Mouse (Mus musculus): ENCODE results near the gene Stk16.
A peak's percentile ranks its signal among the peaks of the same experiment; 100 is the strongest.

Gene Stk16

GRCm38 (mm10) chr1:75210136-75211087 lies at the start of gene Stk16, which contains the start of gene Glb1l:
Stk16 (plus strand) TSS chr1:75210838.
Glb1l (minus strand) TSS chr1:75210813.
- DNase-seq (ENCODE audit: low read depth) = peak; percentile 87

- no peak for DNase-seq (ENCODE audit: low read depth)
These were observed 42.6 kb upstream of the Stk16 start for GRCm38 (mm10) chr1:75168093-75168471.

- DNase-seq (ENCODE audit: low read depth) = peak; percentile 80
These were observed 41.9 kb upstream of the Stk16 start, which contains the start of gene Zfand2b for GRCm38 (mm10) chr1:75168472-75169464. Zfand2b (plus strand) TSS chr1:75168646.

- peak; percentile 68 for DNase-seq (ENCODE audit: low read depth)
These were observed 31.1 kb upstream of the Stk16 start for GRCm38 (mm10) chr1:75179334-75180104.

GRCm38 (mm10) chr1:75180105-75180590 lies 30.5 kb upstream of the Stk16 start, which contains the start of gene Abcb6:
Abcb6 (minus strand) TSS chr1:75180392.
- DNase-seq (ENCODE audit: low read depth) = peak; percentile 60

DNA sequence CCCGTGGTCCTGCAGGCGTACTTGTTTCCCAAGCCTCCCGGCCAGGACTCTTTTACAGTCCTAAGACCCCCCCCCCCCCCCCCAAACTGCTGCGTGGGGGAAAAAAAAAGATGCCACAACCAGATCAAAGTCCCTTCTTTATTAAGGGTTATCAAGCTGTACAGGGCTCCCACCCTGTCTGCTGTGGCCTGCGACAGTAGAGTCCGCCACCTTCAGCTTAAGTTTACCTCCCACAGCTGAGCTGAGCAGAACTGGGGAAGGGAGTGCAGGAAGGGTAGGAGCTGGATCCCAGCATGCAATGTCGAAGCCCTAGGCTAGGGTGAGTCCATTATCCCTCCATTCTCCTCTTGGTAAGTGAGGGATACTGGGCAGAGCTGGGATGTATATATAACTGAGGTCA lies 29.9 kb upstream of the Stk16 start:
- no peak for DNase-seq (ENCODE audit: low read depth)

DNA sequence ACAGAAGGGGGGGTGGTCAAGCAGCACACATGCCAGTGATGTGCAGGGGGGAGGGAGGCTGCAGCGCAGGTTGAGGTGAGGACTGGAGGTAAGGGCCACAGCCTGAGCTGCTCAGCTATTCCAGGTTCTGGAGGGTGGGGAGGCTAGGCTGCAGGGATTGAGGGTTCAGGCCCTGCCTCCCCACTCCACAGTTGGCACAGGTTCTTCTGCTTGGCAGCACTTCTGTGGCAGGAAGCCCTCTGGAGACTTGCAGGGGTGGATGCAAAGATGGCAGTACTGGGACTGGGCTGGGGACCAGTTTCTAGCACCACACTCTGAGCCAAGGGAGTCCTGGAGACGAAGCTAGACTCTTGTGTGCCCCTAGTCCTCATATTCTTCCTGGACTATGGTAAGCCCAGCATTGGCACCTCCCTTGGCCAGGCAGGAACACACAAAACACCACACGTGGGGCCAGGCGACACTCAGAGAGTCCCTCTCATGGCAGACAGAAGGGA lies 29.2 kb upstream of the Stk16 start:
- DNase-seq (ENCODE audit: low read depth) = no peak

DNA sequence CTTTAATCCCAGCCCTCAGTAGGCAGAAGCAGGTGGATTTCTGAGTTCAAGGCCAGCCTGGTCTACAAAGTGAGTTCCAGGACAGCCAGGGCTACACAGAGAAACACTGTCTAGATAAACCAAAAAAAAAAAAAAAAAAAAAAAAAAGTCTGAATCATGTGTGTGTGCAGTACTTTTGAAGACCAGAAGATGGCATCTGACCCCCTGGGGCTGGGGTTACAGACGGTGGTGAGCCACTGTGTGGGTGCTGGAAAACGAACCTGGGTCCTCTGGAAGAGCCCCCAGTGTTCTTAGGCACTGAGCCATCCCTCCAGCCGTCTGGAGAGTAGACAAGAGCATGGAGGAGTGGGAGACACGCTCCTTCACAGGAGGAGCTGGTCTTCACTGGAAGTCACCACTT lies 28.5 kb upstream of the Stk16 start:
- DNase-seq (ENCODE audit: low read depth) = no peak

- no peak for DNase-seq (ENCODE audit: low read depth)
These were observed 25.1 kb upstream of the Stk16 start for GRCm38 (mm10) chr1:75185495-75185894.

DNA sequence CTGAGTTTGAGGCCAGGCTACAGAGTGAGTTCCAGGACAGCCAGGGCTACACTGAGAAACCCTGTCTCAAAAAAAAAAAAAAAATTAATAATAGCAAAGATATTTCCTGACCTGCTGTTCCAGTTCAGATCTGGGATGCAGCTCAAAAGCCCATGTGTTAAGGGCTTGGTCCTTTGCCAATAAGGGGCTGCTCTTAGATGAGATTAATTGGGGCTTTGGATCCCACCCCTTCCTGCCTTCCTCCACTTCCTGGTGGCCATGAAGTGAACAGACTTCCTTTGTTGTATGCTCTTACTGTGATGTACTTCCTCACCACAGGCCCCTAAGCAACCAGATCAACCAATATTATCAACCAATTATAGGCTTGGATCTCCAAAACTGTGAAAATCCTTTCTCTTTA lies 23.5 kb upstream of the Stk16 start:
- DNase-seq (ENCODE audit: low read depth) = no peak

- DNase-seq (ENCODE audit: low read depth) = no peak
These were observed 22.6 kb upstream of the Stk16 start for GRCm38 (mm10) chr1:75187914-75188483.

DNA sequence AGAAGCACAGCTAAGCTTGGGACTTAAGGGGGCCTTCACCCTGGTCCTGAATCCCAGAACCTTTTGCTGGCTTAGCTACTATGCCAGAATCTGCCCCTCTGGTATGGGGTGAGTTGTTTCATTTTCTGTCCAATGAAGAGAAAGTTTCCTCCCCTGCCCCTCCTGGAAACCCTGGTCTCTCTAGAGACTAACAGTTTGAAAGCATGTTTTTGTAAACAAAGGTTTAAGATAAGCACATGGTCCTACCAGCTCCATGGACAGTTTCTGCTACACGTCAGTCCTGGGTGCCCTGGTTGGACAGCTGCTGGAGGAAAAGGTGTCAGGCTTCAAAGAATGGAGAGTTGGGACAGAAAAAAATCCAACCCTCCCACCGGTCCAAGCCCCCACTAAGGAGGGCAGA lies 20.1 kb upstream of the Stk16 start:
- DNase-seq (ENCODE audit: low read depth) = no peak

DNA sequence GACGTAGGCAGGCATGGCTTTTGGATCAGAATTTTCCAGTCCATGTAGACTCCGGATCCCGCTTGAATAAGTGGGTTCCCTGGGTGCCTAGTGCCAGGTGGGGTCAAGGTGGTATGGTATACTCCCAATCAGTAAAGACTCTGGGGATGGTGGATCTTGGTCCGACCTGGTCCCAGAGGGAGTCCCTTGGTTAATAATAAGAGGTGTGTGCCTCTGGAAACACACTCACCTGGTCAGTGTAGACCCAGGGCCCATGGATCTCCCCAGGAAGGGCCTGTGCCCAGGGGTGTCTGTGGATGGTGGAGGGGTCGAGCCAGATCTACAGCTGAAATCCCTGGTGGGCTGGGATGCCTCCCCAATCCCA lies 19.4 kb upstream of the Stk16 start:
- DNase-seq (ENCODE audit: low read depth) = no peak

GRCm38 (mm10) chr1:75191622-75192402 lies 18.8 kb upstream of the Stk16 start, which contains the start of the genes Ankzf1 and Atg9a:
Ankzf1 (plus strand) TSS chr1:75192151.
Atg9a (minus strand) TSS chr1:75192196.
- DNase-seq (ENCODE audit: low read depth) = peak; percentile 98

- peak; percentile 24 for DNase-seq (ENCODE audit: low read depth)
These were observed 18.2 kb upstream of the Stk16 start for GRCm38 (mm10) chr1:75192452-75192851.

- no peak for DNase-seq (ENCODE audit: low read depth)
These were observed 9.4 kb upstream of the Stk16 start for GRCm38 (mm10) chr1:75201236-75201635.

- DNase-seq (ENCODE audit: low read depth) = no peak
These were observed 1.5 kb upstream of the Stk16 start for GRCm38 (mm10) chr1:75208967-75209678.

DNA sequence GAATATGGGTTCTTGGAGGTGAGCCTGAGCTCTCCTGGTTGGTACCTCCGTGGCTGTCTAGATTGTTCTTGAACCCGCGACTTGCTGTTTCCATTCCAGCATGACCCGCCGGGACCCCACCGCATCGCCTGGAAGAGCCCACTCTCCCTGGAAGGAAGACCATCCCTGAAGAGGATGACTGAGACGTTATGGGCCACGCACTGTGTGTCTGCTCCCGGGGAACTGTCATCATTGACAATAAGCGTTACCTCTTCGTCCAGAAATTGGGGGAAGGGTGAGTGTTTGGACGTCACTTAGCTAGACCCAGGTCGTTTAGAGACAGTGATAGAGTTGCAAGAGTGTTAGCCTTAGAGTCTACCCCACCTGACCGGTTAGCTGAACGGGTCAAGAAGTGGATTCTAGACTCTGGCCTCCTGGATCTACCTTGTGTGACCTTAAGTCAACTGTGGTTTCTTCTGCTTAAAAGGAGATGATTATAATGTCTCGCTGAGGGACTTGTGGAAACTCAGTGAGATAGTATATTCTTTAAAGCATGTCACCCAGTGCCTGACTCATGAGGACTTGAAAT lies 587 bp downstream of the Stk16 start:
- DNase-seq (ENCODE audit: low read depth) = no peak

GRCm38 (mm10) chr1:75212542-75212941 lies 1.9 kb downstream of the Stk16 start:
- DNase-seq (ENCODE audit: low read depth) = no peak
